ENCODE assay signal across 18 mouse cellular contexts in the genomic region with DNA sequence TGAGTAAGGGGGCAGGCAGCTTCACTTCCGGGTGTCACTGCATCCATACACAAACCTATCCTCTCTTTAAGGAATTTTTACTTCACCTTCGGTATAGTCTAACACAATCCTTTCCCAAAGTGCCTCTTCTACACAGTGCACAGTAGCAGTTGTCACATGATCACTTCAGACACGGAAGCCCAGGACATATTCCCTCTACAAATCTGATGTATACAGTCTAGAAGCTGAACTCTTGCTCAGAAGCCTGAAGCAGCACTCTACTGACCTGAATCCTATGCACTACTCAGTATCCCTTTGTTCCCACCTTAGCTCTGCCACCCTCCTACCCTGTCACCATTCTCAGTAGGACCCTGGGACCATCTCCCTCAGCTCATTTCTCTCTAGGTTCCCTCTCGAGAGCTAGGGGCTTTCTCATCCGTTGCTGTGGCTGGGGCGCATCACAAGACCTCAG. TPM values are rescaled to one million over a fixed set of nuclear protein-coding genes. Genes with fewer than 3 reads are reported as not detected.
"Had no signal": no experiment of that assay in that cellular context is flagged by ENCODE, and none has a peak within 500 bp of the region (broad histone marks: within the 10 kb centered on the region; RNA-seq: fewer than 3 reads in every experiment).

No protein-coding gene starts in this region.

- DNase-seq: kidney, adult 8-10 months; kidney, postnatal 25 days; layer of hippocampus, adult 9-11 months; layer of hippocampus, postnatal 36 days; left cerebral cortex, postnatal 4 days; lung, adult 18-20 months; right cerebral cortex, adult 18-20 months; right cerebral cortex, postnatal 25 days; thymus, postnatal 4 days had no signal

- H3K27me3 ChIP-seq: limb, embryonic 13.5 days; midbrain, embryonic 13.5 days; neural tube, embryonic 15.5 days had no signal

- H3K9ac ChIP-seq: limb, embryonic 13.5 days; midbrain, embryonic 13.5 days; neural tube, embryonic 15.5 days had no signal

- H3K4me1 ChIP-seq: limb, embryonic 13.5 days; midbrain, embryonic 13.5 days; neural tube, embryonic 15.5 days had no signal

- ATAC-seq: intestine, postnatal 0 days; midbrain, embryonic 13.5 days had no signal

- H3K4me3 ChIP-seq: limb, embryonic 13.5 days; midbrain, embryonic 13.5 days; neural tube, embryonic 15.5 days had no signal

- H3K27ac ChIP-seq: limb, embryonic 13.5 days; midbrain, embryonic 13.5 days; neural tube, embryonic 15.5 days; stomach, postnatal 0 days had no signal

- H3K36me3 ChIP-seq: limb, embryonic 13.5 days; midbrain, embryonic 13.5 days; neural tube, embryonic 15.5 days had no signal

- H3K4me2 ChIP-seq: limb, embryonic 13.5 days; midbrain, embryonic 13.5 days; neural tube, embryonic 15.5 days had no signal

- H3K9me3 ChIP-seq: limb, embryonic 13.5 days; midbrain, embryonic 13.5 days; neural tube, embryonic 15.5 days had no signal

RNA-seq across cellular contexts. Expression of a gene that starts 38.4 kb away (rescaled TPM):
- total RNA-seq: layer of hippocampus, postnatal 36 days; left cerebral cortex, postnatal 10 days; left cerebral cortex, postnatal 4 days; midbrain, postnatal 0 days had no signal
- polyA plus RNA-seq: kidney, embryonic 16.5 days; limb, embryonic 13.5 days; midbrain, embryonic 13.5 days; midbrain, postnatal 0 days; neural tube, embryonic 11.5 days; neural tube, embryonic 15.5 days; stomach, postnatal 0 days had no signal
